Mouse (Mus musculus): ENCODE data around the gene Plk3.

Plk3 gene

DNA sequence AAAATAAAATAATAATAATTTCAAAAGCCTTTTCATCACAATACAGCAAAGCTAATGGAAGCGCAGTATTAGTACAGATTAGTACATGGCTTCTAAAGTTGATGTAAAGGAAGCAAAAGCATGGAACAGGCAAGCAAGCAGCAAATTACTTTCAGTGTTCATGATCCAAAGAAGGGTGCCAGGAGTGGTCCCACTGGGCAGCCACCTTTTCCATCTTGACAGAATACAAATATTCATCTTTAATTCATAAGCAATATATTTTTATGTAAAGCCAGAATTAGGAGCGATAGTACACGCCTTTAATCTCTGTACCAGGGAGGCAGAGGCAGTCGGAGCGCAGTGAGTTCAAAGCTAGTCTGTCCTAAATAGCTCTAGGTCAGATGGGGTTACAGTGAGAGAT lies 14.1 kb downstream of the Plk3 start:
- DNase-seq: no peak

DNA sequence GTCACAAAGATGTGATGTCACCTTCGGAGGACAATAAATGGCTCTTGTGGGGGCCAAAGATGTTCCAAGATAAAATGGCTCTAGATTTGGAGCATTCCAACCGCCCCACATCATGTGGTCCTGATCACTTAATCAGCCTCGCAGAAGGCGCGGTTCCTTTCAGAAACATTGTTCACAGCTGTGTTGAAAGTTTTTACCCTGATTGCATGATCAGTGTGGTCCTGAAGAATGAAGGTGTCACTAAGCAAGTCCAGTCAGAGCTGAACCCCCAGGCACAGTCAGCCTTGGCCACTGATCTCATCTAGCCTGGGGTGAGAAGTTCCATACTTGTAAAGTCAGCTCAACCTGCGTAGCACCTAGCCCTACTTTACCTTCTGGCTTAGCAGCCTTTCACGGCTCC lies 15.8 kb downstream of the Plk3 start:
- no peak for DNase-seq

DNA sequence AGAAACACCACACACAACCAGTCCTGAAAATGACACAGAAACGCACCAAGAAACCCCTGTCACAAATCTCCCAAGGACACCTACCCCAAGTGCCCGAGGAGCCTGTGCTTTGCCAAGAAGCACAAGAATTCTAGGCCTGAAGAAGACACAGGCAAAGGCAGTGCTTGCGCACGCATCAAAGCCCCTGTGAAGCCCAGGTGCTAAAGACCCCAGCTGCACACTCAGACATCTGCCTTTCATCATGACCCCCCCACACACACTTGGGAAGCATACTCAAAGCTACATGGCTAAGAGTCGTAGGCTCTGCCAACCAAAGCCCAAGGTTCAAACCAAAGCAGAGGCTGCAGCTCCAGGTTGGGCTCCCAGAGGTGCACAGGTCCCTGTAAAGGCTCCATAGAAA lies 18.2 kb downstream of the Plk3 start:
- no peak for DNase-seq

DNA sequence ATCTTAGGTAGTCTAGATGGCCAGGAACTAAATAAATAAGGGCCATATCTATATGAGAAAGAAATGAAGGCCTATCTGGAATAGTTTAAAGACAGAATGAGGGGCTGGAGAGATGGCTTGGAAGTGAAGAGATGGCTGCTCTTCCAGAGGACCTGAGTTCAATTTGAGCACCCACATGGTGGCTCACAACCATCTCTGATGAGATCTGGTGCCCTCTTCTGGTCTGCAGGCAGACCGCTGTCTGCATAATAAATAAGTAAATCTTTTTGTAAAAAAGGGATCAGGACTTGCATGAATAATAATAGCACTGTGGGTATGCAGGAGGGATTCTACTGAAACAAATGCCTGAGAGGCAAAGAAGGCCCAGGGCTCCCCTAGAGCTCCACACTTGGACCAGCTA lies 20.5 kb downstream of the Plk3 start:
- DNase-seq: no peak

DNA sequence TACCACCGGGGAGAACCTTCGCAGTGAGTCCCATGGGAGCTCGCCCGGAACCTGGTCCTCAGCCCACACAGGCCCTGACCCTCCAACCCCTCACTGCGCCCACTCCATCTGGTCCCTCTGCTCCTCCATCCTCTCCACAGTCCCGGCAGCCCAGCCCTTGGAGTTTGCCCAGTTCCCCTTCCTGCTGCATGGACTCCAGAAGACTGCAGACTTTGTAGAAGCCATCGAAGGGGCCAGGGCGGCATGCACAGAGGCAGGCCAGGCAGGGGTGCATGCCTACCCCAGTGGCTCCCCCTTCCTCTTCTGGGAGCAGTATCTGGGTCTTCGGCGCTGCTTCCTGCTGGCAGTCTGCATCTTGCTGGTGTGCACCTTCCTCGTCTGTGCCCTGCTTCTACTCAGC lies 22.8 kb downstream of the Plk3 start:
- no peak for DNase-seq

DNA sequence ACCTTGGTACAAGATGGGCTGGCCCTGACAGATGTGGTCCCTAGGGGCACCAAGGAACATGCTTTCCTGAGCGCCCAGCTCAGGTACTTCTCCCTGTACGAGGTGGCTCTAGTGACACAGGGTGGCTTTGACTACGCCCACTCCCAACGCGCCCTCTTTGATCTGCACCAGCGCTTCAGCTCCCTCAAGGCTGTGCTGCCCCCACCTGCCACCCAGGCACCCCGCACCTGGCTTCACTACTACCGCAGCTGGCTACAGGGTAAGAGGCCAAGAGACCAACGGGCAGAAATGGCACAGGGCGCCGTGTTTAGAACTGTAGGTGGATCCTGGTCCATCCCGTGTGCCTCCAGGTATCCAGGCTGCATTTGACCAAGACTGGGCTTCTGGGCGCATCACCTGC lies 23.5 kb downstream of the Plk3 start:
- DNase-seq: no peak

DNA sequence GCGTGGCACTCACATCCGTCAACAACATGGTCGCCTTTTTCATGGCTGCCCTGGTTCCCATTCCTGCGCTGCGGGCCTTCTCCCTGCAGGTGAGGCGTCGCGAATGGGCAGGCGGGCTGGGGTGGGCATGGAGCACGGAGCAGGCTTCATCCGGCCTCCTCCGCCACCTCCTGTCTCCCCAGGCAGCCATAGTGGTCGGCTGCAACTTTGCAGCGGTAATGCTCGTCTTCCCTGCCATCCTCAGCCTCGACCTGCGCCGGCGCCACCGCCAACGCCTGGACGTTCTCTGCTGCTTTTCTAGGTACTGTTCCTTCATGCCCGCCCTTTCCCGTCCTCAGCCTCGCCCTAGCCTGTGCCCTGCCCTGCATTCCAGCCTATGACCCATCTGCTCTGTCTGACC lies 24.4 kb downstream of the Plk3 start:
- no peak for DNase-seq

DNA sequence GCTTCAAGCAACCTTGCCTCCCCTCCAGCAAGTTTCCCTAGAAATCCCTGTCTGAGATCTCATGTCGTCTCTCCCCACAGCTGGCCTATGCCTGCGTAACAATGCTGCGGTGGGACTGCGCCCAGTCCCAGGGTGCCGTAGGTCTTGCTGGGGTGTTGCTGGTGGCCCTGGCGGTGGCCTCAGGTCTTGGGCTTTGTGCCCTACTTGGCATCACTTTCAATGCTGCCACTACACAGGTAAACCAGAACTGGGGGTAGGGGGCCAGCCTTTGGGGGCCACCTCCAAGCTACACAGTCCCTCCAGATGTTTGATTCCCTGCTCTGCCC lies 25.3 kb downstream of the Plk3 start:
- DNase-seq: no peak

DNA sequence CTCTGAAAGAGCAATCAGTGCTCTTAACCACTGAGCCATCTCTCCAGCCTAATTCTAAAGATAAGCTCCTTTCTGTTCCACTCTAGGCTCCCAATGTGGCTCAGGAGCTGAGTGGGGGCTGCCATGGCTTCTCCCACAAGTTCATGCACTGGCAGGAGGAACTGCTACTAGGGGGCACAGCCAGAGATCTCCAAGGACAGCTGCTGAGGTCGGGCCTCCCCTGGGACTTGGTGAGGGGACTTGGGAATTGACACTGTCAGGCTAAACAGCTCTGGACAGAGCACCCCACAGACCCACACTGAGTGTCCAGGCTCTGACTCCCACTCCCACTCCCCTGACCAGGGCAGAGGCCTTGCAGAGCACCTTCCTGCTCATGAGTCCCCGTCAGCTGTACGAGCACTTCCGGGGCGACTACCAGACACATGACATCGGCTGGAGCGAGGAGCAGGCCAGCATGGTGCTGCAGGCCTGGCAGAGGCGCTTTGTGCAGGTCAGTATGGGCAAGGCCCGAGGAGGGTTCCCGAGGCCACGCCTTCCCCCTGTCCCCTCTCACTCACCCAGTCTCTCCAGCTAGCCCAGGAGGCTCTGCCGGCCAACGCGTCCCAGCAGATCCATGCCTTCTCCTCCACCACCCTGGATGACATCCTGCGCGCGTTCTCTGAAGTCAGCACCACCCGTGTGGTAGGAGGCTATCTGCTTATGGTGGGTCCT lies 25.8 kb downstream of the Plk3 start:
- DNase-seq: no peak

DNA sequence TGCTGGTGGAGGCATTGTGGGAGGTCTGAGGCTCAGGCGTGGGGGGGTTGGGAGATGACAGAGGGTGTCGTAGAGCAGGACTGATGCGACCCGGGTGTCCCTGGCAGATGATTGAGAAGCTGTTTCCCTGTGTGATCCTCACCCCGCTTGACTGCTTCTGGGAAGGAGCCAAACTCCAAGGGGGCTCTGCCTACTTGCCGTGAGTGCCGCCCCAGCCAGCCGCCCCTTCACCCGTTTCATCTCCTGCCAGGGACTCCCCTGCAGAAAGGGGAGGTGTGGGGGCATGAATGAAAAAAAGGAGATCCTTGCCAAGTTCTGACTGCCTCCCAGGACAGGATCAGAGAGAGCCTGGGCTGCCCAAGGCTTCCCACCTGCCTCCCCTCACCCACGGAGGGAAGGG lies 28.6 kb downstream of the Plk3 start:
- no peak for DNase-seq

DNA sequence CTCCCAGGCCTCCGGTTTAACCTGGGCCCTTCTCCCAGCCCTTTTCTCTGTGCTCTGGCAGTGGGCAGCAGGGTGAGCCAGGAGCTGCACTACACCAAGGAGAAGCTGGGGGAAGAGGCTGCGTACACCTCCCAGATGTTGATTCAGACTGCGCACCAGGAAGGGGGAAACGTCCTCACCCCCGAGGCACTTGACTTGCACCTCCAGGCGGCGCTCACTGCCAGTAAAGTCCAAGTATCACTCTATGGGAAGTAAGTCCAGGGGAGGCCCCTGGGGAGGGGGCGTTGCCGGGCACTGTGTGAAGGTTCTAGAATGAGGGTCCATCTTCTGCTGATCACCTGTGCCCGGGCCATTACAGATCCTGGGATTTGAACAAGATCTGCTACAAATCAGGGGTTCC lies 29.1 kb downstream of the Plk3 start:
- DNase-seq: no peak

DNA sequence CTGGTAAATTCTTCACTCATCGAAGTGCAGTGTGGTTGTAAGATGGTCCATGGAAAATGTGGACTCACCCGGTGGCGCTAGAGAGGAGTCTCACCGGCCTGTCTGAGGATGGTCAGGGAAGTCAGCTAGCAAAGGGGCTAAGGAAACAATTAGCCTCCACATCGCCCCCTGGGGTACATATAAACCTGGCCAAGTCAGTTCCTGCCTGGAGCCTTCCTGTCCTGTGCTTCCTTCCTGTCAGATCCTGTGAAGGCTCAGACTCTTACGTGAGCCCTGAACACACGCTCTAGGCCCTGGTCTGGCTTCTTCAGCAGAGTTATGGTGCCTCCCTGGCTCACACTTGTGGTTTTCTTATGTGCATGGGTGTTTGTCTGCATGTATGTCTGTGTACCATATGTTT lies 32.5 kb downstream of the Plk3 start:
- no peak for DNase-seq

DNA sequence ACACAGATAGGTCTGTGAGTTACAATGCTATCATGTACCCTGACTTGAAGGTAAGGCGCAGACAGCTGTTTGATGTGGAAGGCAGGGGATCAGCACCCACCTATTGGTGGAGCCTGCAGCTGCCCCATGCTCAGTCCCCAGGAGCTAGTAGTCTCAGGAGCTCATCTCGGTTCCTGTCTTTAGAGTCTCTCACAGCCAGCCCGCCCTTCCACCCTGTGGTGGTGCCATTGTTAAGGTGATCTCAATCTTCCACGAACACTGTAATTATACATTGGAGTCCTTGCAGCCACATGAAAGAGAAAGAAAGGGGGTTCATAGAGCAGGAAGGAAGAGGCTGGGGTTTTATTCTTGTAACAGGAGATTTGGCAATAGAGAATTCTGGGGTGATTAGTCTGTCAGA lies 33.7 kb downstream of the Plk3 start:
- no peak for DNase-seq

DNA sequence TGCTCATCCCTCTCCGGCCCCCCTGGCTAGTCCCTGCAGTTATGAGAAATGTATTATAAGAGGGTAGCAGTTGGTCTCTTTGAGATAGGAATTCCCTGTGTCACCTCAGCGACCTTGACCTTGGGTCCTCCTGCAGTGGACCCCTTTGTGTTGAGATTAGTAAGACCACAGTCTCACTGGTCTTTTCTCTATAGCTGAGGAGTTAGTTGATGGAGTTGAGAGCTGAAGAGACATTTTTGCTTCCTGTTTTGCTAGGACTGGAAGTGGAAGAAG lies 35.1 kb downstream of the Plk3 start:
- no peak for DNase-seq

DNA sequence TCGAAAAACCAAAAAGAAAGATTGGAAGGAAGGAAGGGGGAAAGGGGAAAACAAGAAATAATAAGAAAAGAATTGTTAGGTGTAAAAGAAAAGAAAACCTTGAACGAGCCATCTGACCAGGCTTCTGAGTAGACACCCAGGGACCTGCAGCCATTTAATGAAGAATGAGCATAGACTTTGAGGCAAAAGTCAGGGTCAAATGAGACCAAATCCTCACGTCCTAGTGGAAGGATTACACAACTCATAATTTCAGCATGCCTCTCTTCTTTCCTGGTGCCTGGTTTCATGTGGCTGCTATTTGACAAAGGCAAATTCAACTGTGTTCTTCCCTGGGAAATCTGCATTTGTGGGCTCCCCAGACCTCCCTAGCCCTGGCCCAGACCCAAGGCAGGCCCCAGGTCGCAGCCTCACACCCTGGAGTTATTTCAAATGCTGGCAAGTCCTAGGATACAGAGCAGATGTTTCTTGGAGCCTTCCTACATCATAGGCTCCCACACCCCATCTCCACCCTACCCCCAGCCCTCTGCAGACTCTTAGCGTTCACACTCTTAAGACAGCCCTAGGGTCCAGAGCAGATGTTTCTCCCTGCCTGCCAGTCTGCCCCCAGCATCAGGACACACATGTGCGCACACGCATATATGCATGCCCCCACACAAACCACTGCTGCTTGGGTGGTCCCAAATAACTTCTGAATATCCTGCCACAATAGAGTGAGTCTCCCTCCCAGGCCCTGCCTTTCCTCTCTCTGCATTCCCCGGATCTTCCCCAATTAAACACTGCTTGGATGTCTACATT lies 35.6 kb downstream of the Plk3 start:
- DNase-seq: no peak

DNA sequence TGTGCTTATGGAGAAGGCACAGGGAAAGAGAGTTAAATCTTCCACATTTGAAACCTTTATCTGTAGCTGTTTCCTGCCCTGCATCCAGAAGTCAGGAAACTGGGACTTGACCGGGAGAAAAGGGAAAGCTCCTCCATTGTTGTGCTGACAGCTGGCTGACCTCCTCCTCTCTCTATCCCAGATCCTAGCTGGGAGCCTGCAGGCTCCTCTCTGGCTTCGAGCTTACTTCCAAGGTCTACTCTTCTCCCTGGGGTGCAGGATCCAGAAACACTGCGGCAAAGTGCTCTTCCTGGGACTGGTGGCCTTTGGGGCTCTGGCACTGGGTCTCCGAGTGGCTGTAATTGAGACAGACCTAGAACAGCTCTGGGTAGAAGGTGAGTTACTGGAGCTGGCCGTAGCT lies 37.1 kb downstream of the Plk3 start:
- no peak for DNase-seq

DNA sequence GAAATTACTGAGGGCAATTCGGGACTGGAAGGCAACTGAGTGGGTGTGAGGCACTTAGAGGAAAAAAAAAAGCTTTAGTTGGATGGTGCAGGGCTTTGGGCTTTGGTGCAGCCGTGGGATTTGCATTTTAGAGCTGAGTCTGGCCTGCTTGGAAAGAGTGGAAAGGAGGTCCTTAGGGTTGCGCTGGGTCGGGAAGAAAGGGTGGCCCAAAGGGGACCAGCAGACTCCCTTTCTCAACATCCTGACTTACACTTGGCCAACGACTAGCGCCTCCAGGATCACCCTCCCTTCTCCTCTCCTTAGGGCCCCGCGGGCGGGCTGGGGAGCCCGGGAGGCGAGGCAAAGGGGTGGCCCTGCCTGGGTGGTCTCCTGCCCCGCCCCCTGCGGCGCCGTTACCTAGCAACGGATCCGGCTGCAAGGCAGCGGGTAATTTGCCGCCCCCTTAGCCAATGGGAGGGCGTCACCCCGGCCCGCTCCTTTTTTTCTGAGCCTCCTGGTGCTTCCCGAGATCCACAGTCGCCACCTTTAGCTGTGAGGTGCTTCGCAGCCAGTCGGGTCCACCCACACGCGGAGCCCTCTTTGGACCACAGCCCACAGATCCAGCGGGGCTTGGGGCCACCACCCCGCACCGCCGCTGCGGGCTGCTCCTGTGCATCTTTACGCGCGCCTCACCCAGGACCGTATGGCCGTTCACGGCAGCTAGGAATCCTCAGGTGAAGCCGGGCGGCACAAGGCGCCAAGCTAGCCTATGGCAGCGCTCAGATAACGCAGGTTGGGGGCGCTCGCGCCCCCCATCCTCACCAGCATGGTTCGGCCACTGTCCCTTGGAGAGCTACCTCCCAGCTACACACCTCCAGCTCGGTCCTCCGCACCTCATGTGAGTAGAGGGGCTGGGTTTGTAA lies 38.0 kb downstream of the Plk3 start, which contains the start of gene Ptch2:
Ptch2 (plus strand) TSS at position 525 of the 902 bp plus-strand sequence.
- peak; percentile 48 to 55 for DNase-seq

DNA sequence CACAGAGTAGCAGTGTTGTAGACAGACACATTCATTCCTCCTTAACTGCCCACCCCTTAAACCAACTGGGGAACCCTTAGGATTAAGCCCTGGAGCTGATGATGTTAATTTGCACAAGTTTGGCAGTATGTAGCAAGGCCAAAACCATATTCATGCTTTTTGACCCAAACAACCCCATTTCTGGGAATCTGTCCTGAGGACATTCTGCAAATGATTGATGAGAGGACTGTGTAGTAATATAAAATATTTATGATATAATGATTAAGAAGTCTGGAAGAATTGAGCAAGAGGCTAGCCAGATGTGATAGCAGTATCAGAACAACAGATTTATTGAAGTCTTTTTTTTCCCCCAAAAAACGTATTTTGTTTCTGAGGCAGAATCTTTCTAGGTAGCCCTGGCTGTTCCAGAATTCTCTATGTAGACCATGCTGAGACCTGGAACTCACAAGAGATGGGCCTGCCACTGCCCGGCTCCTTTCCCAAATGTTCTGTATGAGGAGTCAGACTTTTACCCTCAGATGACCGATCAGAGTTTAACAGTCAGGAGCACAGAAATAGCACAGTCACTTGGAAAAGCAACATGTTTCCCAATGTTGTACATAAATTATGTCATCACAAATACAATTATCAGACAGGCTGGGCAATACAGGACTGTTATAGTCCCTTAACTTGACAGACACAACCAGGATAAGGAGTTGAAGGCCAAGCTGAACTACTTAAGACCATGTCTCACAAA lies 39.0 kb downstream of the Plk3 start:
- no peak for DNase-seq

DNA sequence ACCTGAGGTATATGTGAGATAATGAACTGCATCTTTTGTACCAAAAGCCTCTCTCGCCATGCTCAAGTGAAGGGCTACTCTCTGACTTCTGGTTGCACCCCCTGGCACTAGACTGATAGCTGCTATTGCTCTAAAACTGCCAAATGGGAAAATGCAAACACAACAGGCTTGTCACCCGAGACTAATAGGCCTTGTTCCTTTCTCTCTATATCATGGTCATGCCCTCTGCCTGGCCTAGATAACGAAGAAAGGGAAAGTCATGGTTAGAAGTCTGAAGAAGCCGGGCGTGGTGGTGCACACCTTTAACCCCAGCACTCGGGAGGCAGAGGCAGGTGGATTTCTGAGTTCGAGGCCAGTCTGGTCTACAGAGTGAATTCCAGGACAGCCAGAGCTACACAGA lies 43.2 kb downstream of the Plk3 start:
- DNase-seq: no peak

DNA sequence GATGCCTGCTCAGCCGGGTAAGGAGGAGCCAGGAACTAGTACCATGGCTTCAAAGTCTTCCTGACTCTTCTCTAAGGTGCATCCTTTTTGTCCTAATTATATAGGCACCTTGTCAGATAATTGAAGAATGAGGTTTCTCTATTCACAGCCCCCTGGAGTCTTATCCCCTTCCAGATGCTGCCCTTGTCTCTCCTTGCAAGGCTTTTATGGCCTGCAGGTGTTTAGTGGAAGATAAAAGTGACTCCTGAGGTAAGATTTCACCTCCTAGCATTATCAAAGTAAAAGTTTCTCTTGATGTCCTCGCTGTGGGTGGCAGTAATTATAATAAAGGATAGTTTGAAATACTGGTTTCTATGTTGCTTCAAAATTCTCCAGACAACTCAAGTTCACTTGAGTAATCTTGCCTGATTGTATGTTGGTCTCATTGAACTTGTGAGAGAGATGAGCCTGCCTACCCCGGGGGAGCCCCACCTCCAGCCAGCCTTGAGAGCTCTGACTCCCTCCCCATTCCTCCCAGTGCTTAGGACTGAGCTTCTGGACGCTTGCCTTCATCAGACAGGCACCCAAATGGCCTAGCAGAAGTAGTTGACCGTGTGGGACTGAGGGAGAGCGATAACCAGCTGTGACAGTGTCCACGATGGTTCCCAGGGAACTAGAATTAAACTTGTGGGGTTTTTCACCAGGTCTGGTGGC lies 45.7 kb downstream of the Plk3 start:
- DNase-seq: no peak

Measured in lung, adult 18-20 months (tissue).